Mouse (Mus musculus) midbrain, embryonic 11.5 days (tissue): ENCODE measurements at regions not wholly inside any gene's neighbourhood (a gene's known extent, or its start where the extent isn't known, plus 50 kb on each side); places are given as distances from the start of the nearest gene placed in this dataset.
A peak's percentile ranks its signal among the peaks of the same experiment; 100 is the strongest.

Experiments used
- ATAC-seq: fragments of 200-750 bp; cut with Nextera tagmentation; 2 replicates; pipeline ENCODE4 v1.8.0; 2017; ENCODE audit warnings: moderate TSS enrichment, moderate library complexity; ENCODE audit not compliant: low FRiP score
- DNase-seq: peaks from one replicate; pipeline ENCODE4 v3.0.0; 2015; ENCODE audit warnings: low spot score; ENCODE audit errors: missing footprints
- H3K27ac ChIP-seq: fragments of 300-500 bp; sonication (generic); 2 replicates; pipeline ENCODE4 v1.5.1; 2014; ENCODE audit warnings: low read depth, low read length
- H3K27me3 ChIP-seq: fragments of 300-500 bp; sonication (generic); 2 replicates; pipeline ENCODE4 v1.6.1; 2014; ENCODE audit warnings: mild to moderate bottlenecking, low read length, moderate library complexity, mixed read lengths; ENCODE audit not compliant: control insufficient read depth, insufficient read depth
- H3K36me3 ChIP-seq: fragments of 300-500 bp; sonication (generic); 2 replicates; pipeline ENCODE4 v1.6.1; 2014; ENCODE audit warnings: mild to moderate bottlenecking, low read length, moderate library complexity, mixed read lengths; ENCODE audit not compliant: control insufficient read depth, insufficient read depth
- H3K4me1 ChIP-seq: fragments of 300-500 bp; sonication (generic); 2 replicates; pipeline ENCODE4 v1.6.1; 2014; ENCODE audit warnings: low read length; ENCODE audit not compliant: control insufficient read depth, insufficient read depth
- H3K4me2 ChIP-seq: fragments of 300-500 bp; sonication (generic); 2 replicates; pipeline ENCODE4 v1.6.1; 2014; ENCODE audit warnings: mild to moderate bottlenecking, moderate library complexity
- H3K4me3 ChIP-seq: fragments of 300-500 bp; sonication (generic); 2 replicates; pipeline ENCODE4 v1.5.1; 2014; ENCODE audit warnings: low read depth, low read length
- H3K9ac ChIP-seq: fragments of 300-500 bp; sonication (generic); 2 replicates; pipeline ENCODE4 v1.6.1; 2014; ENCODE audit warnings: low read length
- H3K9me3 ChIP-seq: fragments of 300-500 bp; sonication (generic); 2 replicates; pipeline ENCODE4 v1.6.1; 2016; ENCODE audit warnings: low read length; ENCODE audit not compliant: control insufficient read depth
- WGBS: fragments of 180-500 bp; shearing (Covaris S2); extraction: QIAGEN DNeasy Blood & Tissue Kit; methylation state at CpG from one replicate; pipeline ENCODE4 v1.1.7; 2014; 5-methylcytosine and 5-hydroxymethylcytosine counted together

DNA sequence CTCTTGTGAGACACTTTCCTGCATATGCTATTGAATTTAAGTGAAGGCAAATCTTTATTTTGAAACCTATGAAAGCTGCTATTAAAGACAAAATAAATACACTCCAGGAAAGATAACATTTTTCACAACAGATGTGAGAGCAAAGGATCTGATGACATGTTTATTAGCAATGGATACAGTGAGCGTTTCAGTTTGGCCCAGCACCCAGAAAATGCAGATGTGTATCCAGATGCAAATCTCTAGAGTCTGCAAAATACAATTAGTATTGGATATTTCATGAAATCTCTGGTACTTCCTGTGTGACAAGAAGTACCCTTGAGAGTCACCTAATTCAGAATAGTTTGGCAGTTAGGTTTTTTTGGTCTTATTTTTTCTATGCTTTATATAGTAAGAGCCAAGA lies 108.5 kb upstream of the Gorab start:
- 79% methylated on average over 1 of the region's 1 CpGs for WGBS
- no peak for ATAC-seq

DNA sequence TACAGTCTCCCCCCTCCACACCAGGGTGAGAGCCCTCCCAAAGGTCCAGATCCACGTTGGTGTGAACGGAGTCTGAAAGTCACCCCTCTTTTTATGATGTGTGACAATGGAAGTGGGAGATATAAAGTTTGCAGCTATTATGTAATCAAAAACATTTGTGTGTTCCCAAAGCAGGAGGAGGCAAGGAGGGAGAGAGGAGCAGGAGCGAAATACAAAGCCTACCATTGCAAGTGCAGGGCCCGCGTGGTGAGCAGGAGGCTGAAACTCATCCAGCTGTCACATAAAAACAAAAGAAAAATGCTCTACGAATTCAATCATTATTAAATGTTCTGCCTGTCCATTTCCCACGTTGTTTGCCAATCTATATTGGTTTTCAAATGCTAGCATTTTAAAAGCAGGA lies 101.6 kb upstream of the Gorab start:
- ATAC-seq (no peak), DNase-seq (no peak)
- 82% methylated on average over 7 of the region's 7 CpGs for WGBS

More for the DNA sequence above, 108.5 kb upstream of the Gorab start:
- Histone ChIP-seq H3K9me3 (no peaks in the 10 kb centered on the region), H3K9ac (no peak overlapping the region), H3K4me3 (no peak overlapping the region), H3K4me1 (no peaks in the 10 kb centered on the region), H3K4me2 (no peak overlapping the region), H3K36me3 (no peaks in the 10 kb centered on the region), H3K27ac (no peak overlapping the region), H3K27me3 (no peaks in the 10 kb centered on the region)
- DNase-seq = no peak

DNA sequence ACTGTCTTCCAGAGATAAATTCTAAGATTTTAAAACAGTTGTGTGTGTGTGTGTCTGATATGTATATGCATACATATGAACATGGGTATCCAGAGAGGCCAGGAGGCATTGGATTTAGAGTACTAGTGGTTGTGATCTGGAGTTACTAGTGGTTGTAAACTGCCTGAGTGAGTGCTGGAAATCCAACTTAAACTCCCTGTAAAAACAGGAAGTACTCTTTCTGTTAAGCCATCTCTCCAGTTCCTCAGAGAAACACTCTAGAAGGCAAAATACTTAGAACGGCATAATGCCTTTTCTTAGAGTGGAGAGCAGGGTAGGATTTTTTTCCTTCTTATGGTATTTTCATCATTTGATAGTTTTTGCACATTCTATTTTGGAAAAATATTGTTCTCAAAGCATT lies 99.1 kb upstream of the Gorab start:
- WGBS = 93% methylated on average over 1 of the region's 1 CpGs
- H3K4me3 ChIP-seq = no peak overlapping the region
- no peak overlapping the region for H3K27ac ChIP-seq
- DNase-seq = no peak
- no peak for ATAC-seq
- H3K9ac ChIP-seq = no peak overlapping the region
- H3K36me3 ChIP-seq = no peaks in the 10 kb centered on the region
- H3K4me2 ChIP-seq = no peak overlapping the region
- H3K27me3 ChIP-seq = no peaks in the 10 kb centered on the region
- no peaks in the 10 kb centered on the region for H3K9me3 ChIP-seq
- no peaks in the 10 kb centered on the region for H3K4me1 ChIP-seq

More for the DNA sequence above, 101.6 kb upstream of the Gorab start:
- Histone ChIP-seq H3K4me3 (no peak overlapping the region), H3K4me2 (no peak overlapping the region), H3K4me1 (no peaks in the 10 kb centered on the region), H3K27ac (no peak overlapping the region), H3K9me3 (no peaks in the 10 kb centered on the region), H3K9ac (no peak overlapping the region), H3K27me3 (no peaks in the 10 kb centered on the region), H3K36me3 (no peaks in the 10 kb centered on the region)

DNA sequence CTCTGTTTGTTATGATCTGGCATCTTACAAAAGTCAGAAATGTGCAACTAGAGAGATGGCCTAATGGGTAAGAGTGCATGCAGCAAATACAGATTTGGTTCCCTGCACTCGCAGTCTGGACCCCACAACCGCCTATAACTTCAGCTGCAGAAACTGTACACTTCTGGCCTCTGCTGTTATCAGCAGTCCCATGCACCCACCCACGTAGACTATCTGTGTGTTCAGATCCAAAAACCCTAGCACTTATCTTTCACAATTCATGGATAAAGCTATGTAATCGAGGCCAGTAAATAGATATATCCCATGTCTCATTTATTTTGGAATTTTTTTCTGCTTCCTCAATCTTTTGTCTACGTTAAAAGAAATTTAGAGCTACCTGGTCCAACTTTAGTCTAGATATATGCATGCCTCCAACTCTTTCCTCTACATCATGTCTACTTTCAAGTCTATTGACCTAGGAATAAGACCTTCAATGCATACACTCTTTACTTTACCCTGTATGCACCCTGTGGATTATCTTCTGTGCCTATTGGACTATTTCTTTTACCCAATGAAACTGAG lies 95.0 kb upstream of the Gorab start:
- ATAC-seq = no peak
- Histone ChIP-seq H3K27ac (no peak overlapping the region), H3K9ac (no peak overlapping the region), H3K4me3 (no peak overlapping the region), H3K27me3 (no peaks in the 10 kb centered on the region), H3K36me3 (no peaks in the 10 kb centered on the region), H3K4me2 (no peak overlapping the region), H3K4me1 (no peaks in the 10 kb centered on the region), H3K9me3 (no peaks in the 10 kb centered on the region)
- 88% methylated on average over 5 of the region's 5 CpGs for WGBS
- DNase-seq = no peak

DNA sequence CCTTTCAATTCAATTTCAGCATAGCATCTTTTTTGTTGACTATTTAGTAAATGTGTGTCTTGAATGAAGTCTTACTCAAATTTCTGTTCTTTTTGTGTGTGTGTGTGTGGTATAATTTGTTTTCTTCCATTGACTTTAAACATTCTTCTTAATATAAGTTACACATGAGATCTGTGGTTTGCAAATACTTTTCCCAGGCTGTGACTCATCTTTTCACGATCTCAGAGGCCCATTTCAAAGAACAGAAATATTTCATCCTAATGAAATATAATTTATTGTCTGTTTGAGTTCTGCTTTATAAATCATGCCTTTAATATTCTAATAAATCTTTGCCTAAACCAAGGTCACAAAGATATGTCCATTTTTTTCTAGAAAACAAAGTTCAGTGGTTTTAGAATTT lies 92.9 kb upstream of the Gorab start:
- Histone ChIP-seq H3K9ac (no peak overlapping the region), H3K4me3 (no peak overlapping the region), H3K36me3 (no peaks in the 10 kb centered on the region), H3K9me3 (no peaks in the 10 kb centered on the region), H3K27ac (no peak overlapping the region), H3K4me2 (no peak overlapping the region), H3K4me1 (no peaks in the 10 kb centered on the region), H3K27me3 (no peaks in the 10 kb centered on the region)
- 92% methylated on average over 1 of the region's 1 CpGs for WGBS
- no peak for ATAC-seq
- DNase-seq = no peak

DNA sequence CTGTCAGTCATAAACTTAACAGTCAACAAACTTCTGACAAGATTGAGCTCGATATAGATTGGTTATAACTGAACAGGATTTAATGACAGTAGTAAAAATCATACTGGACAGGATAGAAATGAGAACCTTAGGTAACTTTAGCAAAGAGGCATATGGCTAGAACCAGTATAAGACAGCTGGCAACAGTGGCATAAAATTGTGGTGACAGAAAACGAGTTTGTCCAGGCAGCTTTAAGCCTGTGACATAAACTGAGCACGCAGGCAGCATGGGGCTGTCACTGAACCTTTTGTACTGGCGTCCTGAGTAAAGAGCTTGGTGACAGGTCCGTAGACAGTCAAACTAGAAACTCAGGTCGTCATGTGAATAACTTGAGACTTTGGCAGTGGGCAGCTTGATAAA lies 85.1 kb upstream of the Gorab start:
- Histone ChIP-seq H3K9ac (no peak overlapping the region), H3K27me3 (no peaks in the 10 kb centered on the region), H3K4me2 (no peak overlapping the region), H3K4me3 (no peak overlapping the region), H3K9me3 (no peaks in the 10 kb centered on the region), H3K36me3 (no peaks in the 10 kb centered on the region), H3K4me1 (no peaks in the 10 kb centered on the region), H3K27ac (no peak overlapping the region)
- DNase-seq = no peak
- peak; percentile 55; the same call in 1 of the 2 replicates for ATAC-seq
- 60% methylated on average over 6 of the region's 6 CpGs for WGBS

DNA sequence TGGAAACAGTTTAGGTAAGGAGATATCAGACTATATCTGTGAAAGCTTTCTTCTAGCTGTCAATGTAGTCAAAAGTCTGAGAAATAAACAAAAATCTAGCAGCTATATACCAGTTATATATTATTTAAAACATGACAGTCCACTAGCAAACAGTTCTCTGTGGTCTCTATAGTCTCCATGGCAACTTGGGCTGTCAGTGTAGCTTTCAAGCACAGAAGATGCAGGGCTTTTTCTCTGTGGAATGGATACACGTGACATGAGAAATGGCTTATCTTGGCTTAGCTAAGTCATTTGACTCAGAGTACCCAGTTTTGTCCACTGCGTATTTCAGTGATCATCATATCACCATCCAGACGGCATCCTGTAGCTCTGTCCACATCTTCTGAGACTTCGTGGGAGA lies 84.6 kb upstream of the Gorab start:
- Histone ChIP-seq H3K4me1 (no peaks in the 10 kb centered on the region), H3K9ac (no peak overlapping the region), H3K27me3 (no peaks in the 10 kb centered on the region), H3K4me3 (no peak overlapping the region), H3K36me3 (no peaks in the 10 kb centered on the region), H3K4me2 (no peak overlapping the region), H3K27ac (no peak overlapping the region), H3K9me3 (no peaks in the 10 kb centered on the region)
- ATAC-seq (0 out of 2 replicates have a peak, but pooled peaks have one; percentile 42), DNase-seq (no peak)
- 81% methylated on average over 4 of the region's 4 CpGs for WGBS

DNA sequence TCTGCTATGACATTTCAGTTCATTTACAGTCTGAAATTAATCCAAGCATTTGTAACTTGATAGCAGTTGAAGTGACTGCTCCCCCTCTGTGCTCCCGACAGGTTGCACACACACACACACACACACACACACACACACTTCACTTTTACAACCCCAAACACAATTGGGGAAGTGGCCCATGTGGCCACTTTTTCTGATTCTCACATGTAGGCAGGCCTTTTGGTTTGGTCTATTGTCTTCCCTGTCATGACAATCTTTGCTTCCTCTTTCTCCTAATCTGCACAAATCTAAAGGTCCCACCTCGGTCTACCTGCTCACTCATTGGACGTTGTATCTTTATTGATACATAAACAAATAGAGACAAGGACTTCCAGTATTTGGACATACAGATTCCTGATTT lies 79.6 kb upstream of the Gorab start:
- WGBS = 85% methylated on average over 3 of the region's 3 CpGs
- Histone ChIP-seq H3K9ac (no peak overlapping the region), H3K36me3 (no peaks in the 10 kb centered on the region), H3K27me3 (no peaks in the 10 kb centered on the region), H3K27ac (no peak overlapping the region), H3K4me1 (no peaks in the 10 kb centered on the region), H3K9me3 (no peaks in the 10 kb centered on the region), H3K4me3 (no peak overlapping the region), H3K4me2 (no peak overlapping the region)
- ATAC-seq (no peak), DNase-seq (no peak)

DNA sequence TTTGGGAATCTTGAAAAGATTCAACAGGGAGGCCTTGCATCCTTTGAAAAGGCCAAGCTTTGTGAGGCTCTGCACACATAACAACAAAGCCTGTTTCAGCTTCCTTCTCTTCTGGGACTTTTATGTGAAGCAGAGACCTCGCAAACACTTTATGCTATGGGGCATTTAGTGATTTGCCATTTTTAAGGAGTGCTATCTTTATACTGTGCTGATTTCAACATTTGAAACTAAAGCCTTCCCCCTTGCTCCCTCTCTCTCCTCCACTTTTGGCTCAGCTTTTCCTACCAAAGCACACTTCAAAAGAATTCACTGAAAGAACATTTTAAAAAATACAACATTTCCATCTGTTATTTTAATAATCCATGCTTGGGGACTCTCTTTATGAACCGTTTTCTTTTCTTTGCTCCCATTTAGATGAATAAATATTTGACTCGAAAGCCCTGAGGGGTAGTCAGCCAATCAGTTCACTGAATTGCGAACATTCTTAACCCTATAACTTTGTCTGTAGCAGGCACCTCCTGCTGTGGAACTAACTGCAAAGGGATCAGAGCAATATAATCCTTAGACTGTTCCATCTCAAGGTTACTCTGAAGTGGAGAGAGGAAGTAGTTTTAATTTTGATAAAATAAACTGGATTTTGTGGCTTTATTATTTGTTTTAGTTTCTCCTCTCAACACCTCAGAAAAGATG lies 74.2 kb upstream of the Gorab start:
- Histone ChIP-seq H3K27me3 (no peaks in the 10 kb centered on the region), H3K27ac (no peak overlapping the region), H3K9ac (no peak overlapping the region), H3K9me3 (no peaks in the 10 kb centered on the region), H3K4me1 (no peaks in the 10 kb centered on the region), H3K4me2 (no peak overlapping the region), H3K36me3 (no peaks in the 10 kb centered on the region), H3K4me3 (no peak overlapping the region)
- ATAC-seq (peak; percentile 57; the same call in 1 of the 2 replicates), DNase-seq (no peak)
- 40% methylated on average over 4 of the region's 4 CpGs for WGBS
